Mouse (Mus musculus) intestine, postnatal 0 days (tissue): ENCODE results near the gene Cwc25. TPM values are rescaled to one million over a fixed set of nuclear protein-coding genes. Genes with fewer than 3 reads are reported as not detected.

Source experiments
- ATAC-seq: fragments of 200-750 bp; cut with Nextera tagmentation; 2 replicates; pipeline ENCODE4 v1.8.0; 2017; ENCODE audit warnings: mild to moderate bottlenecking, moderate TSS enrichment, moderate library complexity
- H3K27ac ChIP-seq: fragments of 300-500 bp; sonication (generic); 2 replicates; pipeline ENCODE4 v1.5.1; 2014; ENCODE audit warnings: mild to moderate bottlenecking, low read depth, low read length, moderate library complexity
- H3K27me3 ChIP-seq: fragments of 300-500 bp; sonication (generic); replicated peaks from 2 replicates; pipeline ENCODE4 v1.6.1; 2014; ENCODE audit warnings: low read length, mixed read lengths; ENCODE audit not compliant: control insufficient read depth, insufficient read depth
- H3K36me3 ChIP-seq: fragments of 300-500 bp; sonication (generic); 2 replicates; pipeline ENCODE4 v1.6.1; 2014; ENCODE audit warnings: mild to moderate bottlenecking, moderate library complexity; ENCODE audit not compliant: control insufficient read depth, insufficient read depth
- H3K4me1 ChIP-seq: fragments of 300-500 bp; sonication (generic); replicated peaks from 2 replicates; pipeline ENCODE4 v1.6.1; 2014; ENCODE audit warnings: antibody characterized with exemption, low read length, mixed read lengths; ENCODE audit not compliant: control insufficient read depth, insufficient read depth
- H3K4me2 ChIP-seq: fragments of 300-500 bp; sonication (generic); replicated peaks from 2 replicates; pipeline ENCODE4 v1.6.1; 2014; ENCODE audit warnings: low read depth, mild to moderate bottlenecking, moderate library complexity
- H3K4me3 ChIP-seq: fragments of 300-500 bp; sonication (generic); 2 replicates; pipeline ENCODE4 v1.5.1; 2014; ENCODE audit warnings: low read depth, low read length
- H3K9ac ChIP-seq: fragments of 300-500 bp; sonication (generic); 2 replicates; pipeline ENCODE4 v1.6.1; 2014; ENCODE audit warnings: mild to moderate bottlenecking, low read depth, low read length
- H3K9me3 ChIP-seq: fragments of 300-500 bp; sonication (generic); 2 replicates; pipeline ENCODE4 v1.6.1; 2016; ENCODE audit warnings: mixed run types; ENCODE audit not compliant: control insufficient read depth
- CTCF ChIP-seq: sonication (generic); IDR thresholded peaks from 2 replicates; pipeline ENCODE4 v1.5.1; 2016; ENCODE audit warnings: low read depth, mild to moderate bottlenecking, control low read depth, antibody characterized with exemption, moderate library complexity
- WGBS: fragments of 180-500 bp; shearing (Covaris S2); extraction: QIAGEN DNeasy Blood & Tissue Kit; methylation state at CpG from one replicate; pipeline ENCODE4 v1.1.7; 2014; 5-methylcytosine and 5-hydroxymethylcytosine counted together
- polyA plus RNA-seq: library from polyadenylated mRNA; unstranded; fragments of >200 nt; fragmentation: Nextera tagmentation; extraction: Ambion mirVana; gene quantifications from 2 replicates; pipeline ENCODE4 v1.2.1, GENCODE M21; 2015

Cwc25 gene
- polyA plus RNA-seq, 1 experiment from 2014 or later, result 8.5 TPM

DNA sequence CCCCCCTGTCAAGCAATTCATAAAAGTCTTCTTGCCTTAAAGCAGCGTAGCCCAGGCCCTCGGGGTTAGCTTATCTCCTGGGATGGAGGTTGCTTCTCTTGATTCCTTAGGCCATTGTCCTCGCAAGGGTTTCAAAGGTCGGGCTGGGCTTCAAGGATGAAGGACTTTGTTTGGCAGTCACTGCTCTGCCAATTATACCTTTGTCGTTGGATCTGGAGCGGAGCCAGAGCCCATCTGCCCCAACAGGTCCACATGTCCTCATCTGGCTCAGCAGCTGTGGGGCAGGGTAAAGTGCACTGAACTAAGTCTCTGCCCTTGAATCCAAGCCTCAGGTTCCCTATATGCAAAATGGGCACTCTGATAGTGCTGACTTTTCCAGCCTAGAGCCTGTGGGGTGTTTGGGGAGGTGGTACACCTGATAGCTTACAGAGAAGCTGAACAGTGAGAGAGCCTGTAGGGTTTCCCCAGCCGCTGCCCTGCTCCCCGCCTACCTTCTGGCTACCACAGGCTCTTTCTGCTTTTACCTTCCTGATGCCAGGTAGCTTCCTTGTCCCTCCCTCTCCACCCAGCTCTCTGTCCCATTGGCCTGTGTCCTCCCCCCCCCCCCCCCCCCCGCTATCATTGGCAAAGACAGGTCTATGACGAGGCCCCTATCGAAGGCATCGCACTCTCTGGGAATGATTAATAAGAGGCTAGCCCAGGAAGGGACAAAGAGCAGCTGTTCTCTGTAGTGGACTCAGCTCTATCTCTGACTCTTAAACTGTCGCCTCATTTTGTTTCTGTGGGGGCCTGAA is 45.4 kb upstream of the Cwc25 start:
- 0 out of 2 replicates have a peak overlapping the region, but pooled peaks have one; percentile 37 for H3K9ac ChIP-seq
- no peaks in the 10 kb centered on the region for H3K9me3 ChIP-seq
- H3K27me3 ChIP-seq, result no peaks in the 10 kb centered on the region
- peak; percentile 84 for ATAC-seq
- peak overlapping the region; percentile 92 for H3K27ac ChIP-seq
- H3K4me3 ChIP-seq, result peak overlapping the region; percentile 7; the same call in 1 of the 2 replicates
- H3K4me1 ChIP-seq, result peaks cover 59% of the 10 kb centered on the region
- H3K36me3 ChIP-seq, result peaks cover 47% of the 10 kb centered on the region
- WGBS, result 31% methylated on average over 13 of the region's 13 CpGs
- no peak for TF ChIP-seq CTCF
- peak overlapping the region; percentile 56 for H3K4me2 ChIP-seq

DNA sequence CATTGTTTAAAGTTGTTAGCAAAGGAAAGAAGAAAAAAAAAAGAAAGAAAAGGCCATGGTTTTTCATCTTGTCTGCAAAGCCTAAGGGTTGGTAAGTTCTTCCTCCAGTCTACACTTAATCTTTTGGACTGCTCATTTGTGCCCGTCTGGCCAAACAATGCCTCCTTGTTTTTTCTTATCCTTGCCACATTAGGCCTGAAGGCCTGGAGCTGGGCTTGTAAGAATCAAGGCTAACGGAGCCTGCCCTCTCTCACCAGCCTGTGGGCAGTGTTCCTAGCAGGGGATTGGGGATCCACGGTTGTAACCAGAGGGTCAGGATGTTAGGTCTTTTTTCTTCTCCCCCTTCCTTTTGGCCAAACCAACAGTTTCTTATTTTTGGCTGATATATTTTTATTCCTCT is 44.6 kb upstream of the Cwc25 start:
- H3K27me3 ChIP-seq, result no peaks in the 10 kb centered on the region
- no peak for ATAC-seq
- H3K4me3 ChIP-seq, result no peak overlapping the region
- peak overlapping the region; percentile 92 for H3K27ac ChIP-seq
- H3K36me3 ChIP-seq, result peaks cover 46% of the 10 kb centered on the region
- peaks cover 59% of the 10 kb centered on the region for H3K4me1 ChIP-seq
- peak overlapping the region; percentile 24; the same call in 1 of the 2 replicates for H3K4me2 ChIP-seq
- H3K9me3 ChIP-seq, result no peaks in the 10 kb centered on the region
- WGBS, result 34% methylated on average over 3 of the region's 3 CpGs
- H3K9ac ChIP-seq, result peak overlapping the region; percentile 37; the same call in 1 of the 2 replicates
- TF ChIP-seq CTCF, result no peak

DNA sequence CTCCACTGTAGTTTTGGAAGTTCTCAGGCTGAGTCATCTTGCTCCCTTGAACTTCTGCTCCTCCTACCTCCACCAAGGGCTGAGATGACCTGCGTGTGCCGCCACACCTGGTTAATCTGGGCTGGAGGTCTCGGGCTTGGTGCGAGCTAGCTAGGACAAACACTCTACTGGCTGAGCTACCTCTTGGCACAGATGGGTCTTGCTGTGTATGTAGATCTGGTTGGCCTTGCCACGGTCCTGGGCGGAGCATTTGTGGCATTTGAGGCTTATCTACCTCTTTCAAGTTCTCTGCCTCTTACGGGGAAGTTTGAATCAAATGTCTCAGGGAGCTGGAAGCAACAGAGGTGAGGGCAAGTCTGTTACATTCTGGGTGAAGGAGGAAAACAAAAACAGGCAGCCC is 44.0 kb upstream of the Cwc25 start:
- no peak for TF ChIP-seq CTCF
- peak overlapping the region; percentile 37; the same call in 1 of the 2 replicates for H3K9ac ChIP-seq
- peaks cover 40% of the 10 kb centered on the region for H3K36me3 ChIP-seq
- H3K27me3 ChIP-seq, result no peaks in the 10 kb centered on the region
- 41% methylated on average over 7 of the region's 7 CpGs for WGBS
- peak overlapping the region; percentile 62 for H3K27ac ChIP-seq
- H3K4me2 ChIP-seq, result 0 out of 2 replicates have a peak overlapping the region, but pooled peaks have one; percentile 24
- H3K4me1 ChIP-seq, result peaks cover 61% of the 10 kb centered on the region
- ATAC-seq, result no peak
- no peak overlapping the region for H3K4me3 ChIP-seq
- H3K9me3 ChIP-seq, result no peaks in the 10 kb centered on the region

DNA sequence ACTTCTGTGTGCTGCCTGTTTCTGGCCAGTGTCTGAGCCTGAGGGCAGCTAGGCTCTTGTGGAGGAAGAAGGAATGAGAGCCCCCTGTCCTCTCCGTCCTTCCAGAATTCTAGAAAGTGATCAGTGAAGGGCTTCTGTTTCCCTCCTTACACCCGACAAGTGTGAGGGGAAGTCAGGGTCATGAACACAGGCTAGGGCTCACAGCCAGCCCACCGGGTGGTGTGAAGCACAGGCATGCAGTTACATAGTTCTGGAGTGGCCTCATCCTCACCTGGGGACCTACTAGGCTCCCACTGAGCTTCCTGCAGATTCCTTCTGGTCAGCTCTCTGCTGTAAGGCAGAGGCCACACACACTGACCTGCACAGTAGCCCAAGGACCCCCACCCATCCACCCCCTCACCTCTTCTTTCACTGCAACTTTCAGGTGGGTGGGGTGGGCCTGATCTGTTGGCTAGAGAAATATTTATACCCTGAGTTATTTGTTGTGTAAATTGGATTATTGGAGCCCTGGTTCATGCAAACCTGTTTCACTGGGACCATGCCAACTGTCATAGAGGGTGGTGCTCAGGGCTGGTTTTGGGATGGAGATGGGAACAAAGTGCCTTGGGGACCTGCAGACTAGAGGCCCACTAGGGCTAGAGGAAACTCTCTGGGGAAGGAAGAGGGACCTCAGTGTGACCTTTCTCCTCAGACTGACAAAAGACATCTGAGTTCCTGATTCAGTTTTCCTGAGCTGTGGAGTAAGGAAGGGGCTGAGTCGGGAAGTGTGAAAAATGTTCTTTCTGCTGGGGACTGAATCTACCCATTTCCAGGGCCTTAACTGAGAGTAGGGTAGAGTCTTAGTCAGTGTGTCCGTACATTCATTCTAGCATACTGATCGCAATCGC is 43.1 kb upstream of the Cwc25 start:
- Histone ChIP-seq H3K27ac (peak overlapping the region; percentile 58), H3K4me2 (0 out of 2 replicates have a peak overlapping the region, but pooled peaks have one; percentile 24), H3K4me3 (no peak overlapping the region), H3K9ac (no peak overlapping the region), H3K4me1 (peaks cover 60% of the 10 kb centered on the region), H3K9me3 (no peaks in the 10 kb centered on the region), H3K36me3 (peaks cover 31% of the 10 kb centered on the region), H3K27me3 (no peaks in the 10 kb centered on the region)
- no peak for ATAC-seq
- TF ChIP-seq CTCF, result no peak
- WGBS, result 49% methylated on average over 7 of the region's 7 CpGs

DNA sequence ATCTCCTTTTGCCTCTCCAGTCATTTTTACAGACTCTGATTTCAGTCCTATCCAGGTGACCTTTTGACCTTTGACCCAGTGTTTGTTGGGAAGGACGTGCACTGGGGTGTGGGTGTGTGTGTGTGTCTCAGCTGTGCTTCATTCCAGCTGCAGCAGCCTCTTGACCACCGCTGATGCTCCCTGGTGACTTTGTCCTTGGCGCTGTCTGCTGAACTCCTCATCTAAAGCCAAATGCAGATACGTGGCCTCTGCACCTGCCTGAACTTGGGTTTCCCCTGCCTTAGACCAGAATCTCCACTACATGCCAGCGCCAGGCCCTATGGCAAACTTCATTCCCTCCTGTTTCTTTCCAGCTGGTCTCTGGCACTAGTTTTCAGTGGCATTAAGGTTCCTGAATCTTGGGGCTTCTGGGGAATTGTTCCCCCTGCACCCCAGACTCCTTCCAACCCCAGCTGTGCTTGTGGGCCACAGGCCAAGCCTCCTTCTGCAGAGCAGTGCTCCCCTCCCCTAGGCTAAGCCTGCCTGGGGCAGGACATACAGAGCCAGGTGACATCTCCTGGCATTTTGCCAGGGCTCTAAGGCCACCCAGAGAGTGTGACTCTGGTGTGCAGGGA is 42.4 kb upstream of the Cwc25 start:
- Histone ChIP-seq H3K9ac (no peak overlapping the region), H3K27me3 (no peaks in the 10 kb centered on the region), H3K9me3 (no peaks in the 10 kb centered on the region), H3K36me3 (peaks cover 25% of the 10 kb centered on the region), H3K4me3 (no peak overlapping the region), H3K4me2 (no peak overlapping the region), H3K4me1 (peaks cover 57% of the 10 kb centered on the region), H3K27ac (peak overlapping the region; percentile 58)
- TF ChIP-seq CTCF, result no peak
- no peak for ATAC-seq
- 30% methylated on average over 5 of the region's 5 CpGs for WGBS
